Mouse (Mus musculus): ENCODE measurements around the gene Znrf3. TPM values are rescaled to one million over a fixed set of nuclear protein-coding genes. Genes with fewer than 3 reads are reported as not detected.
A peak's percentile ranks its signal among the peaks of the same experiment; 100 is the strongest.

The Znrf3 gene
- polyA plus RNA-seq, 1 experiment from 2014 or later: 7.7 TPM

DNA sequence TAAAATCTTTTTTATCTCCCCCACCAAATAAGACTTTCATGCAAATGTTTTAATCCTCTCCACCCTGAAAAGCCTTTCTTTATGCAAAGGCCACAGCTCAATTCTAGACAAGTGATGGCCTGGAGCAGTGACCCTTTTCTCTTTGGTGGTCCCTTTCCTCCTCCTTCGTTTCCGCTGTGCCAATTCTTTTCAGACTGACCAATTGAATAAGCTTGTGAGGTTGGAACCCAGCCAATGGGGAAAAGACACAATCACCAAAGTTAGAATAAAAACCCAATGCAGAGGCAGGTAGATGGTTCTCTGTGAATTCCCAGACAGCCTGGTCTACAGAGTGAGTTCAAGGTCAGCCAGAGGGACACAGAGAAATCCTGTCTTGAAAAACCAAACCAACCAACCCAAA is 120.4 kb downstream of the Znrf3 start:
- Histone ChIP-seq H3K9me3 (replicated peaks; ENCODE audit: control insufficient read depth, low read length, poor library complexity, severe bottlenecking) (no peaks in the 10 kb centered on the region), H3K4me2 (ENCODE audit: low read length) (no peak overlapping the region), H3K27me3 (ENCODE audit: control insufficient read depth, insufficient read depth, low read depth, low read length) (no peaks in the 10 kb centered on the region), H3K4me1 (ENCODE audit: control insufficient read depth, insufficient read depth, low read length) (peaks cover 2% of the 10 kb centered on the region; the same call in 1 of the 2 replicates), H3K36me3 (ENCODE audit: control insufficient read depth, insufficient read depth, low read length) (no peaks in the 10 kb centered on the region), H3K27ac (ENCODE audit: low read length) (no peak overlapping the region), H3K4me3 (ENCODE audit: low read depth, low read length) (no peak overlapping the region), H3K9ac (ENCODE audit: low read depth, low read length) (no peak overlapping the region)
- 16% methylated on average over 2 of the region's 2 CpGs for WGBS
- no peak for ATAC-seq

GRCm38 (mm10) chr11:5321687-5322086 is 123.0 kb downstream of the Znrf3 start:
- no peaks in the 10 kb centered on the region for H3K27me3 ChIP-seq (ENCODE audit: control insufficient read depth, insufficient read depth, low read depth, low read length)
- no peaks in the 10 kb centered on the region for H3K36me3 ChIP-seq (ENCODE audit: control insufficient read depth, insufficient read depth, low read length)
- ATAC-seq: no peak
- no peaks in the 10 kb centered on the region for H3K9me3 ChIP-seq (replicated peaks; ENCODE audit: control insufficient read depth, low read length, poor library complexity, severe bottlenecking)
- H3K4me1 ChIP-seq (ENCODE audit: control insufficient read depth, insufficient read depth, low read length): peaks cover 18% of the 10 kb centered on the region
- H3K4me2 ChIP-seq (ENCODE audit: low read length): no peak overlapping the region
- H3K27ac ChIP-seq (ENCODE audit: low read length): no peak overlapping the region
- no peak overlapping the region for H3K4me3 ChIP-seq (ENCODE audit: low read depth, low read length)
- no peak overlapping the region for H3K9ac ChIP-seq (ENCODE audit: low read depth, low read length)
- 64% methylated on average over 1 of the region's 1 CpGs for WGBS

DNA sequence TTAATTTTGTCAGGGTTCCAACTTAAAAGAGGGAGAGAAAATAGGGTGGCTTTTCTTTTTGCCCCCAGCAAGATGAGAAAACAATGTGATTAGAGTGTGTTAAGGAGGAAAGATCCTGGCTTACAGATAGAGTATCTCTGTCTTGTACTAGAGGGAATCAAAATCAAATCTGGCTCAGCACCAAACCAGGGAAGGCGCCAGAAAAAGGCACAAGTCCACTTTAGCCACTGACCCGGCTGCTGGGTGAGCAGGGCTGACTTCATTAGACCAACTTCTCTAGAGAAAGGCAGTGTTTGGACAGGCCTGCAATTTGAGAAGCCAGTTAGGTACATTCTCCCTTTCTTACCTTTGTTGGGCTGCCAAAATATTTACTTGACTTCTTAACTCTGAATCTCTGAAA is 125.7 kb downstream of the Znrf3 start:
- Histone ChIP-seq H3K27me3 (ENCODE audit: control insufficient read depth, insufficient read depth, low read depth, low read length) (no peaks in the 10 kb centered on the region), H3K4me2 (ENCODE audit: low read length) (no peak overlapping the region), H3K4me1 (ENCODE audit: control insufficient read depth, insufficient read depth, low read length) (peaks cover 27% of the 10 kb centered on the region), H3K4me3 (ENCODE audit: low read depth, low read length) (no peak overlapping the region), H3K36me3 (ENCODE audit: control insufficient read depth, insufficient read depth, low read length) (no peaks in the 10 kb centered on the region), H3K9me3 (replicated peaks; ENCODE audit: control insufficient read depth, low read length, poor library complexity, severe bottlenecking) (no peaks in the 10 kb centered on the region), H3K27ac (ENCODE audit: low read length) (peak overlapping the region; percentile 80), H3K9ac (ENCODE audit: low read depth, low read length) (no peak overlapping the region)
- ATAC-seq: no peak
- 46% methylated on average over 2 of the region's 2 CpGs for WGBS

GRCm38 (mm10) chr11:5318035-5318775 is 126.4 kb downstream of the Znrf3 start:
- no peak overlapping the region for H3K4me3 ChIP-seq (ENCODE audit: low read depth, low read length)
- no peaks in the 10 kb centered on the region for H3K9me3 ChIP-seq (replicated peaks; ENCODE audit: control insufficient read depth, low read length, poor library complexity, severe bottlenecking)
- WGBS: 8% methylated on average over 8 of the region's 8 CpGs
- no peak overlapping the region for H3K4me2 ChIP-seq (ENCODE audit: low read length)
- H3K27ac ChIP-seq (ENCODE audit: low read length): peak overlapping the region; percentile 80
- no peak overlapping the region for H3K9ac ChIP-seq (ENCODE audit: low read depth, low read length)
- no peaks in the 10 kb centered on the region for H3K36me3 ChIP-seq (ENCODE audit: control insufficient read depth, insufficient read depth, low read length)
- peaks cover 33% of the 10 kb centered on the region for H3K4me1 ChIP-seq (ENCODE audit: control insufficient read depth, insufficient read depth, low read length)
- H3K27me3 ChIP-seq (ENCODE audit: control insufficient read depth, insufficient read depth, low read depth, low read length): no peaks in the 10 kb centered on the region
- ATAC-seq: peak; percentile 83

- no peak for ATAC-seq
- Histone ChIP-seq H3K4me2 (ENCODE audit: low read length) (no peak overlapping the region), H3K9ac (ENCODE audit: low read depth, low read length) (no peak overlapping the region), H3K4me1 (ENCODE audit: control insufficient read depth, insufficient read depth, low read length) (peaks cover 35% of the 10 kb centered on the region), H3K27ac (ENCODE audit: low read length) (peak overlapping the region; percentile 70), H3K9me3 (replicated peaks; ENCODE audit: control insufficient read depth, low read length, poor library complexity, severe bottlenecking) (no peaks in the 10 kb centered on the region), H3K4me3 (ENCODE audit: low read depth, low read length) (no peak overlapping the region), H3K27me3 (ENCODE audit: control insufficient read depth, insufficient read depth, low read depth, low read length) (no peaks in the 10 kb centered on the region), H3K36me3 (ENCODE audit: control insufficient read depth, insufficient read depth, low read length) (no peaks in the 10 kb centered on the region)
These were observed 129.9 kb downstream of the Znrf3 start for GRCm38 (mm10) chr11:5314796-5315195.

DNA sequence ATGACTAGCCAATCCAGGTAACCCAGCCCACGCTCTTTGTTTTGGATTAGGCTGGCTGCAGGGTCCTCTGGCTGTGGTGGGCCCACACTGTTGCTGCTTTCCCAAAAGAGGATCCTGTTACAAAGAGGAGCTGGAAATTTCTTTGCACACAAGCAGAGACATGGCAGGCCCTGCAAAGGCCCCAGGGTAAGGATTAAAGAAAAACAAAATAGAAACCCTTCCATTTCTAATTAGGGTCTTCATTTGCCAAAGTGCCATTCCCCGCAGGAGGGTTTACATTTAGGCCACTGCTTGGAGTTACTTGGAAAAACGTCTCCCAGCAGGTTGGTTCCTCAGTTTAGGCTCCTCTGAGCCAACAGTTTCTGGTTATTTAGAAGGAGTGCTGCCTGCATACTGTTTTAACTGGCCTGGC is 130.3 kb downstream of the Znrf3 start:
- Histone ChIP-seq H3K36me3 (ENCODE audit: control insufficient read depth, insufficient read depth, low read length) (no peaks in the 10 kb centered on the region), H3K4me1 (ENCODE audit: control insufficient read depth, insufficient read depth, low read length) (peaks cover 35% of the 10 kb centered on the region), H3K9me3 (replicated peaks; ENCODE audit: control insufficient read depth, low read length, poor library complexity, severe bottlenecking) (no peaks in the 10 kb centered on the region), H3K27ac (ENCODE audit: low read length) (peak overlapping the region; percentile 70), H3K9ac (ENCODE audit: low read depth, low read length) (no peak overlapping the region), H3K4me2 (ENCODE audit: low read length) (no peak overlapping the region), H3K27me3 (ENCODE audit: control insufficient read depth, insufficient read depth, low read depth, low read length) (no peaks in the 10 kb centered on the region), H3K4me3 (ENCODE audit: low read depth, low read length) (no peak overlapping the region)
- 8% methylated on average over 3 of the region's 3 CpGs for WGBS
- ATAC-seq: 0 out of 2 replicates have a peak, but pooled peaks have one; percentile 15

GRCm38 (mm10) chr11:5307024-5307905 is 137.4 kb downstream of the Znrf3 start:
- Histone ChIP-seq H3K4me3 (ENCODE audit: low read depth, low read length) (no peak overlapping the region), H3K27ac (ENCODE audit: low read length) (no peak overlapping the region), H3K9me3 (replicated peaks; ENCODE audit: control insufficient read depth, low read length, poor library complexity, severe bottlenecking) (no peaks in the 10 kb centered on the region), H3K27me3 (ENCODE audit: control insufficient read depth, insufficient read depth, low read depth, low read length) (no peaks in the 10 kb centered on the region), H3K4me1 (ENCODE audit: control insufficient read depth, insufficient read depth, low read length) (no peaks in the 10 kb centered on the region), H3K36me3 (ENCODE audit: control insufficient read depth, insufficient read depth, low read length) (no peaks in the 10 kb centered on the region), H3K4me2 (ENCODE audit: low read length) (no peak overlapping the region), H3K9ac (ENCODE audit: low read depth, low read length) (no peak overlapping the region)
- no peak for ATAC-seq
- 88% methylated on average over 13 of the region's 13 CpGs for WGBS

- Histone ChIP-seq H3K4me3 (ENCODE audit: low read depth, low read length) (no peak overlapping the region), H3K4me1 (ENCODE audit: control insufficient read depth, insufficient read depth, low read length) (no peaks in the 10 kb centered on the region), H3K9me3 (replicated peaks; ENCODE audit: control insufficient read depth, low read length, poor library complexity, severe bottlenecking) (no peaks in the 10 kb centered on the region), H3K36me3 (ENCODE audit: control insufficient read depth, insufficient read depth, low read length) (no peaks in the 10 kb centered on the region), H3K27me3 (ENCODE audit: control insufficient read depth, insufficient read depth, low read depth, low read length) (no peaks in the 10 kb centered on the region), H3K4me2 (ENCODE audit: low read length) (no peak overlapping the region), H3K9ac (ENCODE audit: low read depth, low read length) (no peak overlapping the region), H3K27ac (ENCODE audit: low read length) (no peak overlapping the region)
- no peak for ATAC-seq
These were observed 138.6 kb downstream of the Znrf3 start for GRCm38 (mm10) chr11:5306017-5306416.

- no peak overlapping the region for H3K4me2 ChIP-seq (ENCODE audit: low read length)
- H3K9me3 ChIP-seq (replicated peaks; ENCODE audit: control insufficient read depth, low read length, poor library complexity, severe bottlenecking): no peaks in the 10 kb centered on the region
- no peak overlapping the region for H3K4me3 ChIP-seq (ENCODE audit: low read depth, low read length)
- ATAC-seq: no peak
- H3K9ac ChIP-seq (ENCODE audit: low read depth, low read length): no peak overlapping the region
- no peaks in the 10 kb centered on the region for H3K36me3 ChIP-seq (ENCODE audit: control insufficient read depth, insufficient read depth, low read length)
- H3K4me1 ChIP-seq (ENCODE audit: control insufficient read depth, insufficient read depth, low read length): no peaks in the 10 kb centered on the region
- no peak overlapping the region for H3K27ac ChIP-seq (ENCODE audit: low read length)
- H3K27me3 ChIP-seq (ENCODE audit: control insufficient read depth, insufficient read depth, low read depth, low read length): no peaks in the 10 kb centered on the region
These were observed 140.1 kb downstream of the Znrf3 start for GRCm38 (mm10) chr11:5304526-5304925.

Data from midbrain, embryonic 16.5 days (tissue).